Mouse (Mus musculus): ENCODE measurements around the gene 1700021F07Rik.

Gene 1700021F07Rik

DNA sequence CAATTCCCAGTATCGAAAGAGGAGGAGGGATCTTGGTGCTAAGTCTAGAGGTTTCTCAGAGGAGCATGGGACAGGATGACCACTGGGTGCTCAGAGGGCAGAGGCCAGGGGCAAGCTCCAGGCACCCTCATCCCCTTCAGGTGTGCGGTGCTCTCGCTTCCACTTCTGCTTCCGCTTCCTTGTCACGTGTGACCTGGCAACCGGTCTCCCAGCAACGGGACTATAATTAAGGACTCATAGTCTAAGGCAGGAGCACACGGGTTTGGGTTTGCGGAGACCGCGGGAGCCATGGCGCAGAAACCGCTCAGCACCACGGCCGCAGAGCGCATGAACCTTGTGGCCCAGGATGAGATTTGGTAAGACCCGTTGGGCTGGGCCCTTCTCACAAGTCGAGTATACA lies at the start of gene 1700021F07Rik:
1700021F07Rik (plus strand) TSS at position 211 of the 400 bp plus-strand sequence.
- DNase-seq (ENCODE audit: low spot score in 2 of 2) = no peak

DNA sequence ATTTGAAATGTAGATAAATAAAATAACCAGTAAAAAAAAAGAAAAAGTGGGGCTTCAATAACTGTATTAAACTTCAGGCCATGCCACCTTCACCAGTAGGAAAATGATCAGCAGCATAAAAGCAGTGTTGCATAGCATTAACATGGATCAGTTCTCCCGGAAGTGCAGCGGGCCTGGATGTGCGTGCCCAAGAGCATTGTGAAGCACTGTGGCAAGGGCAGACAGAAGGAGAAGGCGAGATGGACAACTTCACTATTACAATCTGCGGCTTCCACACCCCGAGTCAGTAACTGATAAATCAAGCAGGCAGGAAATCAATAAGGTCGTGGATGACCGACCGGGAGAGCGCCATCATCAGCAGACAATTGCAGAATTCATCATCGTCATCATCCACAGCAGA lies 49.2 kb upstream of the 1700021F07Rik start:
- DNase-seq (ENCODE audit: low spot score in 2 of 2) = no peak

DNA sequence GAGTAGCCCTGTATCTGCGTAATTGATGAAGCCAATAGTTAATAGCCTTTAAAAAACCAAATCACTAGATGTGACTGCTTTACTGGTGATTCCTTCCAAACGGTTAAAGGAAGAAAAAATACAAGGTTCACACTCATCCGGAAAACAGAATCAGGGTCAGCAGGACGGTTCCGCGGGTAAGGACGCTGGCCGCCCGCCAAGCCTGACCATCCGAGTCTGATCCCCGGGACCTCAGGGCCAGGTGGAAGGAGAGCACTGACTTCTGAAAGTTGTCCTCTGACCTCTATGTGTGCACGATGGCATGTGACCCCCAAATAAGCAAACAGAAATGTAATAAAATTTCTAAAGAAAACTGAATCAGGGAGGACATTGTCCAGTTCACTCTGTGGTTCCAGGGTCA lies 43.3 kb upstream of the 1700021F07Rik start:
- DNase-seq (ENCODE audit: low spot score in 2 of 2) = no peak

DNA sequence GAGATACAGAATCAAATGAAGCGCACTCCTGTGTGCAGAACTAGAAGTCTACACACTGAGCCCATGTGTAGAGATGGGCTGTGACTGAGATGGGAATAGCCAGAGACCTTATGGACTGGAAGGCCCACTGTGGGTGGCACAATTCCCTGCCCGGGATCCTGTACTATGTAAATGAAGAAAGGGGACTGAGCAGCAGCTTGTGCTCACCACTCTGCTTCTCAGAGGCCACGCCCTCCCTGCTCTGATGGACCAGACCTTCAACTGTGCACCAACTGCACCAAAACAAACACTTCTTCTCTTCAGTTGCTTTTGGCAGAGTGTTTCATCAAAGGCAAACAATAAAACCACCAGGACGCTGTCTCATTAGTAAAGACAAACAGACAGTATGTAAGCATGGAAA lies 37.9 kb upstream of the 1700021F07Rik start:
- DNase-seq (ENCODE audit: low spot score in 2 of 2) = no peak

DNA sequence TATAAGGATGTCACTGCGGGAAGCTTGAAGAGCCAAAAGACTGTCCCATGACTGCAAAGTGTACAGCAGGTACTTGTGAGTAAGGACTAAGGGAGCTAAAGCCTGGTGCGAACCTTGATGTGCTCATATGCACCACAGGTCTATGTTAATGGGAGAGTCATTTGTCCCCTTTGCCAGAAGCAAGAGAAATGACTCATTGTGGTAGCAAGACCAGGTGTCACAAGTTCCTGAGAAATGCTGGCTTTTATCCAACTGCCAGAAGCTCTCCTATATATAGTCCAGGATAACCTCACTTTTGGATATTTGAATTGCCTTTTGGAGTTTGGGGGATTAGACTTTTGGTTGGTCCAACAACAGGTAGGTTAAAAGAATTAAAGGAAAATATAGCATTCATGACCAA lies 22.8 kb upstream of the 1700021F07Rik start:
- DNase-seq (ENCODE audit: low spot score in 2 of 2) = no peak

DNA sequence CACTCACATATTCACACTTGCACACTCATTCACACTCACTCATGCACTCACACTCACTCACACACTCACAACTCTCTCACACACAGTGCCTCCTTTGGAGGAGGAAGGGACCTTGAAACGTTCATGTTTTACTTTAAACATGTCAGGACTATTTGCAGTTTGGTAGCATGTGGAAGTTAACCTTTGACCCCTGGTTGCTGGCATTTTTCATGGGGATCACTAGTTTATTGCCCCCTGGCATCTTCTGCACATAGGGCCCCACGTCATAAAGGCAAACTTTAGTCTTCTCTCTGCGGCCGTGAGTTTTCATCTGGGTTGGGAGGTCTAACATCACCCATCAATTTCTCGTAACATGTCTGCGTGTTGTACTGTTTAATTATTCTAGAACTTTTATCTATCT lies 8.4 kb upstream of the 1700021F07Rik start:
- DNase-seq (ENCODE audit: low spot score in 2 of 2) = no peak

DNA sequence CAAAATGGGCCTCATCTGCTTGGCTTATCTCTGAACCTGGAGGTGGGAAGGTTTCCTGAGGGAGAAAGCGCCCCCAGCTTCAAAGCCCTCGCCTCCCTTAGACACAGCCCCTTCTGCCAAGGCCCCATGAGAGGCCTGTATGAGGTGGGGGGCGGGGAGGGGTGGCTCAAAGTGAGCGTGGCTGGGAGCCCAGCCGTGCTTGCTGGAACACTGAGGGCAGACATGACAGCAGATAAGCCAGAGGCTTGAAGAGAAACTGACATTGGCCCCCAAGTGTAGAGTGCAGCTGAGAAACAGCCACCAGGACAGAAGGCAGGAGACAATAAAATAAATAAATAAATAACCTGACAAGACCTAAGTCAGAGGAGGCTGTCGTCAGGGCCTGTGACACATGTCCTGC lies 7.2 kb upstream of the 1700021F07Rik start:
- no peak for DNase-seq (ENCODE audit: low spot score in 2 of 2)

DNA sequence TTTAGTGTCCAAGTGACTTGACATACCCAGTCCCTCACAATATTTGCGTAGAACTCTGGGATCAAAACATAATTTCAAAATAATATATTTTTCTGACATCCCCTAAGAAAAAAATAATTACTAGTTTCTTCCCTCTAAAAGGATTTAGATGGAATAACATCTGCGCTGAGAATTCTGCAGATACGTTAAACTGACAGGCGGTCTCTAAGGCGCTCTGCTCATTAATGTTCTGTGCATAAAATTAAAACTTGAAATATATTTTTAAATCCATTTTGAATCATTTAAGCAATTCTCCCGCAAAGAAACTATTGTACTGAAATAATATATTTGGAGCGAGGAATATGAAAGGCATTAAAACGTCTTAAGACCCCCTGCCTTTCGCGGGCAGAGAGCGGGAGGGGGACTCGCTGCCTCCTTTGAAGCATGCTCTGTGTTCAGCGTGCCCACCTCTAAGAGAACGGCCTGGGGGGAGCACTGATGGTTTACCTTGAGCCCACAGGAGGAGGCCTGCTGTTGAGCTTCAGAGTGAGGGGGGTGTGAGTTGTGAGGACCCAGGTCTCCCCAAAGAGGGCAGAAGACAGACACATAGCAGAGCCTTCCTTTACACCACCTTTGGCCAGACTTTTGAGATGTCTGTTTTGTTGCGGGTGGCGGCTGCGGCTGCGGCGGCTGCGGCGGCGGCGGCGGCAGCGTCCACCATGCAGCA lies 6.1 kb upstream of the 1700021F07Rik start:
- DNase-seq (ENCODE audit: low spot score in 2 of 2) = no peak

DNA sequence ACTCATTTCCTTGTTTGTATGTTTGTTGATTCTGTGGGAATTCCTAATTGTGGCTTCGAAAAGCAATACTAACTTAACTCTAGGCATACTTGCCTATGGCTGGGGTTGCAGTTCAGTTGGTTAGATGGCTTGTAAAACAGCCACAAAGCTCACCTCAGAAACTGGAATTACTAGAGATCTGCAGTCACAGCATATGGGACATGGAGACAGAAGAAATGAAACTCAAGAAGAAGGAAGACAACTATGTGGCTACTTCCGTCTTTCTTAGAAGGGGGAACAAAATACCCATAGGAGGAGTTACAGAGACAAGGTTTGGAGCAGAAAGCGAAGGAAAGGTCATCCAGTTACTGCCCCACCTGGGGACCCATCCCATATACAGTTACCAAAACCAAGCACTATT lies 6.1 kb downstream of the 1700021F07Rik start:
- DNase-seq (ENCODE audit: low spot score in 2 of 2) = no peak

DNA sequence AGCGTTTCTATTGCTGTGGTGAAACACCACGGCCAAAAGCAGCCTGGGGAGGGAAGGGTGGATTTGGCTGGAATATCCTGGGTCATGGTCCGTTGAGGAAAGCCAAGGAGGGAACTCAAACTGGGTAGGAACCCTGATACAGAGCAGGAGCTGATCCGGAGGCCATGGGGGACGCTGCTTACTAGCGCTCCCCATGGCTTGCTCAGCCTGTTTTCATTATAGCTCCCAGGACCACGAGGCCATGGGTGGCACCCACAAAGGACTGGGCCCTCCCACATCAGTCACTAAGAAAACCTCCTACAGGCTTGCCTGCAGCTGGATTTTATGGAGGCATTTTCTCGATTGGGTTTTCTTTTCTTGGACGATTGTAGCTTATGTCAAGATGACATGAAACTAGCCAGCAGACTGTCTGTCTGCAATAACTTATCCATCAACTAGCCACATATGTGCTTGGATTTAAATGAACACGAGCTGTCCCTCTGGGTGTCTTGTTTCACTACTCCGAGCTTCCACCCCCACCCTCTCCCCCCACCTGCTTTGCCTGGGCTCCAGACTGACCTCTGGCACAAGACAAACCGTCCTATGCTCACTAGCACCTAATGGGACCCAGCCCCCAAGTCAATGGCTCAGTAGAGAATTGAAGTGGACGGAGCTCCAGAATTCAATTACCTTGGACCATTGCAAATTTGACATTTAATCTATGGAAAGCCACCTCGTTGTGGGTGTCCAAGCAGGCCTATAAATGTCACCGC lies 10.5 kb downstream of the 1700021F07Rik start:
- DNase-seq (ENCODE audit: low spot score in 2 of 2) = no peak

DNA sequence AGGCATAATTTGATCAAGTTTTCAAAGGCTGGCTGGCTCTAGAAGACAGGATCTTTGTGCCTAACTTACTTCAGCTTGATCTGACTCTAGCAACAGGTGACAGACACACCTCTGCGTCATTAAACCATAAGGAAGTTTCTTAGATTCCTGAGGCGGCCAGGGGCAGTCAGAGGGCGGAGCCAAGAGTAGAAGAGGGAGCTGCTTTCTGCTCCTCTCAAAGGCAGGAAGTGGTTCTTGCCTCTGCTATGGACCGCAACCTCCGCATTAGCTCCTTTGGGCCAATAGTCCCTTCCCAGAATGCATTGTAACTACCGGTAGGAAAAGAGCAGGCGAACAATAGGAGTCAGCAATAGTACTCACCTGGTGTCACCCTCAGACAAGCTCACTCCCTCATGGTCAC lies 12.2 kb downstream of the 1700021F07Rik start:
- DNase-seq (ENCODE audit: low spot score in 2 of 2) = no peak

DNA sequence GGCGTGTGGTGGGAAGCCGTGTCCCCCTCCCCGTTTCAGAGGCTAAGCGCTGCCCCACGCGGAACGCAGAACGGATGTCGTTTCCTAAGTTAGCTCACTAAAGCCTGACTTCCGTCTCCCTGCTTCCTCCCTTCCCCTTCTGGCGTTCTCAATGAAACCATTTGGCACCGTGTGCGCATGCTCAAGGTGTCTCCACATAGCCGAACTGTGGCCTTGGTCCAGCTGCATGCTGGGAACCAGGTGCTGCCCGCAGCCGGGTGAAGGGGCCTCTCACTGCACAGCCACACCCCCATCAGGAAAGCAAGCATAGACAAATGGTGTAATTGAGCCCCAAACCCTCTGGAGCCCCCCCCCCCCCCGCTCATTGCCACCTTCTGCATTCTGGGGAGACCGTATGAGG lies 13.0 kb downstream of the 1700021F07Rik start:
- no peak for DNase-seq (ENCODE audit: low spot score in 2 of 2)

DNA sequence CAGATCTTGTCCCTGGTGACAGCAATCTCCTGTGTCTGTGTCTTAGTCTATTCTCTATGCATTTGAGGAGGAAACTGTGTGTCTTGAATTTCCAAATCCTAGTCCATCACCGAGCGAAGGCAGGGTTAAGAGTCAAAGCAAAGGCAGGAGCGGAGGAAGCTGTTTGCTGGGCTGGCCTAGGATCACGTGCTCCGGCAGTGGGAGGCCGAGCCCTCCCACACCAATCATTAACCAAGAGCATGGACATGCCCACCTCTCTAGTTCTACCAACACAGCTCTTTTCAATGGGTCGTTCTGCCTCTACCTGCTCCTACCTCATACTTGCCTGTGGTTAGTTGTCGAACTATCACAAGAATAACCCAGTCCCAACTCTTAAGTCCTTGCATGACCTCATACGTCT lies 13.5 kb downstream of the 1700021F07Rik start:
- DNase-seq (ENCODE audit: low spot score in 2 of 2) = no peak

DNA sequence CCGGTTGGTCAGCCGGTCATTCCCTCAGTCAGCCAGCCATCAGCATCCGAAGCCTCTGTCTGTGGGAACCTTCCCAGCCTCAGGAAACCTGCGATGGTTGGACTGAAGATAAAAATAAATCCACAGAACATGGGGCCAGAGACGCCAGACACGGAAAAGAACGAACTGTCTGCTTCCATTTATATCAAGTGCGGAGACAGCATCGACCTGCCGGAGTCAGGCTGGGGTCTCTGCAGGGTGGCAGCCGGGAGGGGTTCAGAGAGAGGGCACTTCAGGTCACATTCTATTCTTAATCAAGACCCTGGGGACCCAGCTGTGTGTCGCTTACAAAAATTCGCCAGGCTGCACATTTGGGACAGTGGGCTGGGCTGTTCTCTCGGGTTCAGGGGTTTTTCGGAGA lies 17.4 kb downstream of the 1700021F07Rik start:
- no peak for DNase-seq (ENCODE audit: low spot score in 2 of 2)

DNA sequence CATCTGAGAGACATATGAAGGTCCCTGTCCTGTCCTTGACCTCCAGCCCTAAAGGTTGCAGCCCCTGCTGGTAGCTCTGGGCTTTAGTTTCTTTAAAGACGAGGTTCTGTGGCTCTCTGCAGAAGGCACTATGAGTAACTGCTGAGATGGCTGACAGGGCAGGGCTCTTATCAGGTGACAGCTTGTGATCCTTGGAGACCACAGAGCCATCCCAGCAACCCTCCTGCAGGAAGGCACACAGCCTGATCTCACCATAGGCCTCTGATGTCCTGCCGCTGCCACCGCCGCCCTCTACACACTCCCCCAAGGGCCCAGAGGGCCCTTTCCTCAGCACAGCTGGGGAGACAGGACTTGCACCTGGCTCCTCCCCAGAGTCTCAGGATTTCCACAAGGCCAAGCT lies 19.4 kb downstream of the 1700021F07Rik start:
- no peak for DNase-seq (ENCODE audit: low spot score in 2 of 2)

DNA sequence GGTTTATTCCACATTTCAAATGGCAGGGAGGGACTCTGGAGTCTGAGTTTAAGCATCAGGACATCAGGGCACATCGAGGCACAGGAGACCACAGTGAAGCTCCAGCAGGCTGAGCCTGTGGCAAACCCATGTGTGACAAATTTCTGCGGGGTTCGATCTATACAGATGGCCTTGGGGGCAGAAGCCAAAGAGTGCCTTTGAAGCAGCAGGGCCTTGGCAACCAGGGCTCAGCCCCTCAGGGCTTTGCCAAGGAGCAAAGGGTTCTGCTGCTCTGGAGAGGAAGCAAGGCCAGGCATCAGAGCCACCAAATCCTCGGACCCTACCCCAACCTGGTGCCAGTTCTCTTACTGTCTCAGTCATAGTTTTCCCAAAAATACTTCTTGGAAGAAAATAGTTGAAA lies 20.3 kb downstream of the 1700021F07Rik start:
- DNase-seq (ENCODE audit: low spot score in 2 of 2) = no peak

DNA sequence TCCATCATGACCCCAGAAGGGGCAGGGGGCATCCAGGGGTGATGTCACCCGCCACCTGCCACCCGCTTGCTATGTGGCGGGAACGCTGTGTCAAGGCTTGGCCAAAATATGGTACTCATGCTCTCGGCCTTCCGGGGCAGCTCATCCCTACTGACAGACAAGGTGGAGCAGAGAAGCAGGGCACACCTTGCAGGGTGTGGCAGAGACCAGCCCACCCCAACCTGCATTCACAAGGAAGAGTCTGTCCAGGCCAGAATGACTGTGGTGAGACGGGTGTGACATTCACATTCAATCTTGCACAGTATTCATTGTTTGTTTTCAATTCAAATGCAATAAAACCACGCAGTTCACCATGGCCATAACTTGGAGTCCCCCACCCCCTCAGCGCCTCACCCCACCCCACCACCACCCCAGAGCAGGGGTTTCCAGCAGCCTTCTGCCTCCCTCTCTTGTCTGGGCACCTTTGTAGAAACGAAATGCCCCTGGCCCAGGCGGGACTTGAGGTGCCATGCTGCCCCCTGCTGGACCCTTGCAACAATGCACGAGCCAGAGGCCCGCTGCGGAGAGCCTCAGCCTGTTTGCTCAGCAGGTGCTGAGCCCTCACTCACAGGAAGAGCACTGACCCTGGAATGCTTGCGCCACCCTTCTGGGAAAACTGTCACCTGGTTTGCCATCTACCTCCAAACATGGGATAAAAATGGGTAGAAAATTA lies 23.8 kb downstream of the 1700021F07Rik start:
- peak; percentile 64 to 81 for DNase-seq (ENCODE audit: low spot score in 2 of 2)

DNA sequence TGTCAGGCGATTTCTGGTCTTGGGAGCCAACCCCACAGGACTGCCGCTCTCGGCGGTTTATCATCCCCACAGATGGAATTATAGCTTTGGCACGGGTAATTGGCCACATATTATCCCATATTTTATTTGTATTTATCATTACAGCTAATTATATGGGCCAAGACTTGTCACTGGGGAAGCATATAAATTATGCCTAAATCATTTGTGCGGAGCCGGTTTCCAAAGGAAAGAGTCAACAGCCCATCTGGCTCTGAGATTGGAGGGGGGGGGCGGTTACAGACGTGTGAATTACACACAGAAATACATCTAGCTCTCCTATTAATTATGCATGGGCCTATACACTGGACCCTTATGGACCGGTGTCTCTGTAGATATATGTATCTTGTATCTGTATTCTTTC lies 26.9 kb downstream of the 1700021F07Rik start:
- DNase-seq (ENCODE audit: low spot score in 2 of 2) = no peak

DNA sequence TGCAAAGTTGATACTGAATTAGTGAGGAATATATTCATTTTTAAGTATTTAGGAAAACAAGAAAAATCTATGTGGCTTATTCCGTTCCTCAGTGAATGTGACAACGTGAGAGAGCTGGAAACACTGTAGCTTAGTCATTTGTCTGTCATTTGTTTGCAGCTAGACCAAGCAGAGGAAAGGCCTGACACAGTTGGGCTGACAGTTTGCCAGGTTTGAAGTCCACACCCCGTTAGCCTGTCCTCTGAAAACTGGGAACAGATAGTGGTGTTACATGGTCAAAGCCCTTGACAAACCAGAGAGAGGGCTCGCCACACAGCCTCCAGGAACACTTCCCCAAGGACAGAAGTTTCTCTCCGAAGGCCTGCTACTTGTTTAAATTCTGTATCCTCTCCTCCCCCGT lies 28.3 kb downstream of the 1700021F07Rik start:
- DNase-seq (ENCODE audit: low spot score in 2 of 2) = no peak

DNA sequence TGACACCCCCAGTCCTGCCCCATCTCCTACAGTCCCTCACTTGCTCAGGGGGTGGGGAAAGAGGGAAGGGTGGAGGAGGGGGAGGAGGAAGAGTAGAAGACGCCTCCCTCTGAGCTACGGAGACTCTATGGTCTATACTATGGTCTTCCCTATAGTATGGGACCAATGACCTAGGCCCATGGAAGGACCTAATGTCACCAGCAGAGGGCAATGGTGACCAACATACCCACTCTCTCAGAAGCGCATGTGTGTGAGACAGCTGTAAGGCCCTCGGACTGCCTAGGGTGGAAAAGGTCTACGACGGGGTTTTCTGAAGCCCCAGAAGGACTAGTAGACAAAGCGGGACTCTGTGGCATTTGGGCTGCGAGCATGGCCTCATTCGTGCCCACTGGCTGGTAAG lies 31.5 kb downstream of the 1700021F07Rik start:
- DNase-seq (ENCODE audit: low spot score in 2 of 2) = peak in 1 of 2 experiments; percentile 52

DNA sequence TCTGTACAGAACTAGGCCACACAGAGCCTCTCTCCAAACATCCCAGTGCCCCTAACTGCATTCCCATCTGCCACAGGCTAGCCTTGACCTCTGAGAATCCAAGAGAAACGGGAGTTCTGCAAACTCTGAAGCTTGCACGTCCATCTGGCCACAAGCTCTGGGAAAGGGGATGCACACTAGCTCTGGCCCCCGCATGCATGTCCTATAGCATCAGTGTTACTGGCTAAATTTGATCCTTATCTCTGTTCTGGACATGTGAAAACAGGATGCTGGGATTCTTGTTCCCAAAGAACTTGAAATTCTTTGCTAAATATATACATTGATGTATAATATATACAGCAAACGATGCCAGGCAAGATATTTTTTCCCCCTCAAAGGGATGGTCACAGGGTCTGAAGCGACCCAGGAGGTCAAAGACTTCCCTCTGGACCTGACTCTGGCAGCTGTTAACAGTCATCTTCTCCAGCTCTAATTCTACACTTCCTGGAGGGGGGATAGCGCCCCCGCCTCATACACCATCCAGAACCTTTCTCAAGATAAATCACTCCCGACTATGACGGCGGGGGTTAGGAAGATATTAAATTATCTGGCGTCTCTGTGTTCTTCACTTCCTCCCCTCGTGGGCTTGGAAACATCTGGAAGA lies 36.5 kb downstream of the 1700021F07Rik start:
- DNase-seq (ENCODE audit: low spot score in 2 of 2) = no peak

DNA sequence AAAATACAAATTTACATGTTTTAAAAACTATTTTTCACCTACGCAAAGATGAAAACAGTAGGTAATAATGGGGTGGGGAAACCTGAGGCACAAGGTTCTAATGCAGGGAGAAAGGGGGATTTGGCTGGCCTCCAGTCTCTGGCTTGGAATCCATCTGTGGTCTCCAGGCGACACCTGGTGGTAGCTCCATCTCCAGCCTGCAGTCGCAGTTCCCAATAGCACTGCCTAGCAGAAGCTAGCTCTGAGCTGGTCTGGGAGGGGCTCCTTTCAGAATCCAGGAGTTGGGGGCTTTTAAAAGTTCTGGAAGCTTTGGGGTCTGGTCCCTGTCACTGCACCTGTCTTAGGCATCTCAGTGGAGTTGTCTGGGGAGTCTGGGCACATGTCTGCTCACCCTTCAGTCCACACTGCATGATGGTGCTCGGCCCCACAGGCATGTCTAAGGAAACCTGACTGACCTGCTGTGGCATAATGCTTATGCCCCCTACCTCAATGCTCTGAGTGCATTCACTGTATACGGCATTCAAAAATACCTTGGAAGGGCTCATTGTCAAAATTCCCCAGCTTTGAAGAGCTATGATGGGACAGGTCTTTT lies 39.6 kb downstream of the 1700021F07Rik start:
- DNase-seq (ENCODE audit: low spot score in 2 of 2) = peak in 1 of 2 experiments; percentile 73

Measured in spleen, postnatal 10 days (tissue).